Mouse (Mus musculus): ENCODE data around the gene Tcf19. TPM values are rescaled to one million over a fixed set of nuclear protein-coding genes. Genes with fewer than 3 reads are reported as not detected.
"Not testable (repeated sequence)": the region's sequence is repeated elsewhere in the genome, so short reads cannot be mapped to it uniquely, and the experiment has no call there.

Tcf19 gene
- polyA plus RNA-seq, 1 experiment from 2014 or later, result 54.4 TPM

GRCm38 (mm10) chr17:35526644-35527043 lies 10.0 kb upstream of the Tcf19 start:
- H3K4me3 ChIP-seq, result no peak overlapping the region
- no peaks in the 10 kb centered on the region for H3K9me3 ChIP-seq (replicated peaks)
- H3K9ac ChIP-seq, result no peak overlapping the region
- no peaks in the 10 kb centered on the region for H3K27me3 ChIP-seq
- peaks cover 77% of the 10 kb centered on the region for H3K36me3 ChIP-seq (ENCODE audit: poor library complexity, severe bottlenecking)
- H3K4me2 ChIP-seq, result no peak overlapping the region
- H3K4me1 ChIP-seq, result no peaks in the 10 kb centered on the region
- no peak overlapping the region for H3K27ac ChIP-seq
- ATAC-seq, result no peak
- WGBS, result 87% methylated on average over 8 of the region's 8 CpGs

- Histone ChIP-seq H3K27ac (no peak overlapping the region), H3K36me3 (ENCODE audit: poor library complexity, severe bottlenecking) (peaks cover 73% of the 10 kb centered on the region), H3K4me2 (no peak overlapping the region), H3K9me3 (replicated peaks) (no peaks in the 10 kb centered on the region), H3K4me3 (no peak overlapping the region), H3K27me3 (no peaks in the 10 kb centered on the region), H3K9ac (no peak overlapping the region), H3K4me1 (no peaks in the 10 kb centered on the region)
- no peak for ATAC-seq
- WGBS, result 88% methylated on average over 9 of the region's 9 CpGs
These were observed 7.7 kb upstream of the Tcf19 start for GRCm38 (mm10) chr17:35524354-35524753.

GRCm38 (mm10) chr17:35517526-35517925 lies 902 bp upstream of the Tcf19 start:
- peak overlapping the region; percentile 72 for H3K4me2 ChIP-seq
- H3K9me3 ChIP-seq (replicated peaks), result no peaks in the 10 kb centered on the region
- no peak for ATAC-seq
- H3K9ac ChIP-seq, result peak overlapping the region; percentile 57
- peaks cover 14% of the 10 kb centered on the region; the same call in 1 of the 2 replicates for H3K36me3 ChIP-seq (ENCODE audit: poor library complexity, severe bottlenecking)
- H3K4me1 ChIP-seq, result peaks cover 36% of the 10 kb centered on the region
- no peaks in the 10 kb centered on the region for H3K27me3 ChIP-seq
- H3K27ac ChIP-seq, result no peak overlapping the region
- peak overlapping the region; percentile 59 for H3K4me3 ChIP-seq
- 8% methylated on average over 12 of the region's 12 CpGs for WGBS

- Histone ChIP-seq H3K27me3 (no peaks in the 10 kb centered on the region), H3K4me3 (peak overlapping the region; percentile 59), H3K4me1 (peaks cover 36% of the 10 kb centered on the region), H3K9me3 (replicated peaks) (no peaks in the 10 kb centered on the region), H3K4me2 (peak overlapping the region; percentile 72), H3K36me3 (ENCODE audit: poor library complexity, severe bottlenecking) (peaks cover 9% of the 10 kb centered on the region; the same call in 1 of the 2 replicates), H3K27ac (no peak overlapping the region), H3K9ac (peak overlapping the region; percentile 68)
- ATAC-seq, result peak; percentile 20; the same call in 1 of the 2 replicates
- WGBS, result 11% methylated on average over 25 of the region's 25 CpGs
These were observed 548 bp downstream of the Tcf19 start for GRCm38 (mm10) chr17:35515911-35516640.

GRCm38 (mm10) chr17:35514756-35515155 lies 1.9 kb downstream of the Tcf19 start:
- WGBS, result 76% methylated on average over 6 of the region's 6 CpGs
- Histone ChIP-seq H3K9me3 (replicated peaks) (no peaks in the 10 kb centered on the region), H3K36me3 (ENCODE audit: poor library complexity, severe bottlenecking) (0 out of 2 replicates have a peak, but pooled peaks cover 2% of the 10 kb centered on the region), H3K27me3 (no peaks in the 10 kb centered on the region), H3K4me1 (peaks cover 36% of the 10 kb centered on the region), H3K4me3 (peak overlapping the region; percentile 59), H3K27ac (no peak overlapping the region), H3K4me2 (peak overlapping the region; percentile 72), H3K9ac (peak overlapping the region; percentile 68)
- ATAC-seq, result no peak

- H3K9ac ChIP-seq, result 0 out of 2 replicates have a peak overlapping the region, but pooled peaks have one; percentile 68
- WGBS, result 17% methylated on average over 2 of the region's 2 CpGs
- H3K27me3 ChIP-seq, result peaks cover 4% of the 10 kb centered on the region; the same call in 1 of the 2 replicates
- no peaks in the 10 kb centered on the region for H3K9me3 ChIP-seq (replicated peaks)
- ATAC-seq, result no peak
- H3K27ac ChIP-seq, result no peak overlapping the region
- H3K4me2 ChIP-seq, result peak overlapping the region; percentile 72
- 0 out of 2 replicates have a peak overlapping the region, but pooled peaks have one; percentile 59 for H3K4me3 ChIP-seq
- H3K4me1 ChIP-seq, result peaks cover 36% of the 10 kb centered on the region
- 0 out of 2 replicates have a peak, but pooled peaks cover 2% of the 10 kb centered on the region for H3K36me3 ChIP-seq (ENCODE audit: poor library complexity, severe bottlenecking)
These were observed 2.7 kb downstream of the Tcf19 start for GRCm38 (mm10) chr17:35513886-35514285.

GRCm38 (mm10) chr17:35512916-35513626 lies 3.6 kb downstream of the Tcf19 start:
- Histone ChIP-seq H3K4me2 (peak overlapping the region; percentile 72), H3K27ac (no peak overlapping the region), H3K4me3 (no peak overlapping the region), H3K4me1 (peaks cover 32% of the 10 kb centered on the region), H3K27me3 (peaks cover 9% of the 10 kb centered on the region; the same call in 1 of the 2 replicates), H3K9ac (no peak overlapping the region), H3K9me3 (replicated peaks) (no peaks in the 10 kb centered on the region), H3K36me3 (ENCODE audit: poor library complexity, severe bottlenecking) (0 out of 2 replicates have a peak, but pooled peaks cover 2% of the 10 kb centered on the region)
- no peak for ATAC-seq
- 92% methylated on average over 7 of the region's 7 CpGs for WGBS

- peaks cover 47% of the 10 kb centered on the region for H3K27me3 ChIP-seq
- H3K4me3 ChIP-seq, result no peak overlapping the region
- 26% methylated on average over 8 of the region's 8 CpGs for WGBS
- H3K9ac ChIP-seq, result no peak overlapping the region
- H3K27ac ChIP-seq, result no peak overlapping the region
- H3K4me2 ChIP-seq, result no peak overlapping the region
- 0 out of 2 replicates have a peak, but pooled peaks have one; percentile 13 for ATAC-seq
- H3K4me1 ChIP-seq, result peaks cover 3% of the 10 kb centered on the region
- no peaks in the 10 kb centered on the region for H3K9me3 ChIP-seq (replicated peaks)
- H3K36me3 ChIP-seq (ENCODE audit: poor library complexity, severe bottlenecking), result 0 out of 2 replicates have a peak, but pooled peaks cover 2% of the 10 kb centered on the region
These were observed 7.3 kb downstream of the Tcf19 start for GRCm38 (mm10) chr17:35509284-35509683.

- not testable (repeated sequence) for H3K4me2 ChIP-seq; ATAC-seq; H3K9me3 ChIP-seq (replicated peaks); H3K27ac ChIP-seq; H3K4me3 ChIP-seq; H3K4me1 ChIP-seq; H3K36me3 ChIP-seq (ENCODE audit: poor library complexity, severe bottlenecking); H3K9ac ChIP-seq
- peaks cover 49% of the 10 kb centered on the region for H3K27me3 ChIP-seq
- 54% methylated on average over 5 of the region's 5 CpGs for WGBS
These were observed 8.3 kb downstream of the Tcf19 start for GRCm38 (mm10) chr17:35508279-35508678.

- Histone ChIP-seq H3K27me3 (peaks cover 51% of the 10 kb centered on the region), H3K4me1 (no peaks in the 10 kb centered on the region), H3K9me3 (replicated peaks) (no peaks in the 10 kb centered on the region), H3K4me3 (no peak overlapping the region), H3K27ac (no peak overlapping the region), H3K9ac (no peak overlapping the region), H3K4me2 (no peak overlapping the region), H3K36me3 (ENCODE audit: poor library complexity, severe bottlenecking) (no peaks in the 10 kb centered on the region)
- no peak for ATAC-seq
- 26% methylated on average over 13 of the region's 13 CpGs for WGBS
These were observed 8.9 kb downstream of the Tcf19 start for GRCm38 (mm10) chr17:35507556-35508260.

GRCm38 (mm10) chr17:35506881-35507280 lies 9.7 kb downstream of the Tcf19 start:
- H3K27me3 ChIP-seq, result peaks cover 52% of the 10 kb centered on the region

More at GRCm38 (mm10) chr17:35506881-35507280, 9.7 kb downstream of the Tcf19 start:
- H3K4me3 ChIP-seq, result no peak overlapping the region
- H3K9me3 ChIP-seq (replicated peaks), result no peaks in the 10 kb centered on the region
- no peaks in the 10 kb centered on the region for H3K36me3 ChIP-seq (ENCODE audit: poor library complexity, severe bottlenecking)
- WGBS, result 10% methylated on average over 10 of the region's 10 CpGs
- H3K4me1 ChIP-seq, result no peaks in the 10 kb centered on the region
- no peak overlapping the region for H3K27ac ChIP-seq
- no peak overlapping the region for H3K9ac ChIP-seq
- H3K4me2 ChIP-seq, result no peak overlapping the region
- ATAC-seq, result no peak
